Mouse (Mus musculus) naive thymus-derived CD4-positive, alpha-beta T cell, adult 2 months (primary cell): Measurements from ENCODE around the gene Pip5k1b.

Source experiments
- DNase-seq: peaks from one replicate; pipeline ENCODE4 v3.0.0-alpha.2; 2011; ENCODE audit warnings: low read depth

The Pip5k1b gene

DNA sequence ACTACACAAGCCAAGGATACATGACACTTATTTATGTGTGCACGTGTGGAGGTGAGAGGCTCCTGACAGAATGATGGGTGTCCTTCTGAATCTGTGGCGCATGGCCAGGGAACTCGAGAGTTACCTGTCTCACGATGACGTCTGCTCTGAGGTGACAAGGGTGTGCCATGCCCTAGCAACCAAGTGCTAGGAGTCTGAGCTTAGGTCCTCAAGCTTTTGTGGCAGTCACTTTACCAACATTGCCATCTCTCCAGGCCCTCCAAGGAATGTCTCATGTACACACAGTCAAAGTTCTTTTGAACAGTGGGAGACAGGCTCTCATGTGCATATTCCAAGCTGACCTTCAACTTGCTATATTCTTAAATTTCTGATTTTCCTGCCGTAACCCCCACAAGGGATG, 297.7 kb downstream of the Pip5k1b start:
- DNase-seq, result no peak

DNA sequence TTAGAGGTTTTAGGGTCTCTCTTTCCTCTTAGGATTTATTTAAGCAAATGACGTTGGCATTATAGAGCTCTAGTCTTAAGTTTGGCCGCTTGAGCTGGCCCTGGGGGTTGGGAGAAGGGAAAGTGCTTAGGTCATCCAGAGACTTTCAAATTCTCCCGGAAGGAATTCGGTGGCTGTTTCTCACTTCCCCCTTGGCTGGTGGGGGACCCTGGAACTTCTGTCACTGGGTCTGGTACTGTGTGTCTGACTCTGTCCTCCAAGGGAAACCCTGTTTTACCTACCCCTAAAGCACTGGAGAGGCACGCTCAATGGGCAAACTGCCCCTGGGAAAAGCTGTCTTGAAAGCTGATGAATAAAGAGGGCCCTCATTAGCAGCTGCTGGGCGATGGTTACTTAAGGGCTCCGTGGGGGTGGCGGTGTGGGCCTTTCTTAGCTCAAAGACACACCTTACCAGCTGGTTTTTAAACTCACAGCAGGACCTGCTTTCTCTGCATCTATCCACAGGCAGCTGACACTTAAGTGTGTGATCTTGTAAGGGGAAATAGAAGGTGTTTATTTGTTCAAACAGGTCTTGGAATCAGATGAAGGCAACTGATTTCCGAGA, 301.9 kb downstream of the Pip5k1b start:
- no peak for DNase-seq

GRCm38 (mm10) chr19:24251869-24252268, 303.8 kb downstream of the Pip5k1b start:
- no peak for DNase-seq
